Mouse (Mus musculus) midbrain, embryonic 13.5 days (tissue): ENCODE measurements at regions not wholly inside any gene's neighbourhood (a gene's known extent, or its start where the extent isn't known, plus 50 kb on each side); places are given as distances from the start of the nearest gene placed in this dataset.
A peak's percentile ranks its signal among the peaks of the same experiment; 100 is the strongest.

Experiments
- ATAC-seq: fragments of 200-750 bp; cut with Nextera tagmentation; 2 replicates; pipeline ENCODE4 v1.8.0; 2017; ENCODE audit warnings: mild to moderate bottlenecking, moderate TSS enrichment, moderate library complexity
- H3K27ac ChIP-seq: fragments of 300-500 bp; sonication (generic); 2 replicates; pipeline ENCODE4 v1.5.1; 2015; ENCODE audit warnings: inconsistent platforms, mild to moderate bottlenecking, moderate library complexity
- H3K27me3 ChIP-seq: fragments of 300-500 bp; sonication (generic); 2 replicates; pipeline ENCODE4 v1.6.1; 2015; ENCODE audit warnings: mild to moderate bottlenecking, inconsistent platforms
- H3K36me3 ChIP-seq: fragments of 300-500 bp; sonication (generic); 2 replicates; pipeline ENCODE4 v1.6.1; 2015; ENCODE audit warnings: mild to moderate bottlenecking, inconsistent platforms
- H3K4me1 ChIP-seq: fragments of 300-500 bp; sonication (generic); replicated peaks from 2 replicates; pipeline ENCODE4 v1.6.1; 2015; ENCODE audit warnings: inconsistent platforms
- H3K4me2 ChIP-seq: fragments of 300-500 bp; sonication (generic); replicated peaks from 2 replicates; pipeline ENCODE4 v1.6.1; 2015; ENCODE audit warnings: moderate library complexity, mild to moderate bottlenecking, inconsistent platforms
- H3K4me3 ChIP-seq: fragments of 300-500 bp; sonication (generic); replicated peaks from 2 replicates; pipeline ENCODE4 v1.5.1; 2015; ENCODE audit warnings: mild to moderate bottlenecking, inconsistent platforms
- H3K9ac ChIP-seq: fragments of 300-500 bp; sonication (generic); replicated peaks from 2 replicates; pipeline ENCODE4 v1.6.1; 2015; ENCODE audit warnings: mild to moderate bottlenecking, inconsistent platforms
- H3K9me3 ChIP-seq: fragments of 300-500 bp; sonication (generic); 2 replicates; pipeline ENCODE4 v1.6.1; 2016; ENCODE audit warnings: mild to moderate bottlenecking, inconsistent platforms
- WGBS: fragments of 180-500 bp; shearing (Covaris S2); methylation state at CpG from one replicate; pipeline ENCODE4 v1.1.7; 2015; 5-methylcytosine and 5-hydroxymethylcytosine counted together

DNA sequence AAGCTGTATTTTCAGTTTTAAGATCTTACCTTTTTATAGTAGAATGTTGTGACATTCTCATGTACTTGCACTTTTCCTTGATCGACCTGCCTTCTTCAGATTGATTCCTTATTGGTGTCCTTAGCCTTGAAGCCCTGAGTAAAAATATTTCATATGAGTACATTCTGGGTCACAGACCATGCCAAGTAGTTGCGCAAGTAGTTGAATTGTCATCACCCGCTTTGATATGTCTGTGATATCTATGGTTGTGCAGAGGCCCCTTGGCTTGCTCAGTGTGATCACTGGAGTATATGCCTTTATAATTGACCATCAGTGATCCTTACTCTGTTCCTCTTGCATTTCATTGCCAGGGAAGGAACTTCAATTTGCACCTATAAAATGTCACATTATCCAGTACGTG lies 131.1 kb upstream of the Reg3g start:
- no peak overlapping the region for H3K4me3 ChIP-seq
- H3K4me1 ChIP-seq, result no peaks in the 10 kb centered on the region
- no peak overlapping the region for H3K4me2 ChIP-seq
- no peaks in the 10 kb centered on the region for H3K9me3 ChIP-seq
- no peaks in the 10 kb centered on the region for H3K36me3 ChIP-seq
- H3K27me3 ChIP-seq, result no peaks in the 10 kb centered on the region
- 92% methylated on average over 4 of the region's 4 CpGs for WGBS
- H3K9ac ChIP-seq, result no peak overlapping the region
- no peak for ATAC-seq
- H3K27ac ChIP-seq, result no peak overlapping the region

DNA sequence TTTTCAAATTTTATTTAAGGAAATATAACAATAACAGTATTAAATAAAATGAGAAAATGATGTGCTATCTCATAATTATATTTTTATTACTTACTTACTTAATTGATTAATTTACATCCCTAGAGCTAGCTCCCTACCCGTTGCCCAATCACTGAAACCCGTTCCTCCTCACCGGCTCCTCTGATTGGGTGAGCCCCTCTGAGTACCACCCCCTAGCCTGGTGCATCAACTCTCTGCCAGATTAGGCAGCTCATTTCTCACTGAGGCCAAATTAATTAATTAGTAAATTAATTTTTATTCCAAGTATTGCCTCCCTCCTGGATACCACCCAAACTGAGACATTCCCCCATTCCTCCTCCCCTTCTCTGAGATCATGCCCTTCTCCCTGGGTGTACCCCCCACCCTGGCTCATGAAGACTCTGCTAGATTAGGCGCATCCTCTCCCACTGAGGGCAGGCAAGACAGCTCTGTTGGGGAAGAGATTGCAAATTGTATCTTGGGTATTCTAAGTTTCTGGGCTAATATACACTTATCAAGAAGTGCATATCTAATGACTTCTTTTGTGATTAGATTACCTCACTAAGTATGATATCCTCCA lies 101.4 kb upstream of the Reg3g start:
- no peak overlapping the region for H3K4me2 ChIP-seq
- no peaks in the 10 kb centered on the region for H3K36me3 ChIP-seq
- WGBS, result 90% methylated on average over 4 of the region's 4 CpGs
- no peak overlapping the region for H3K27ac ChIP-seq
- no peak for ATAC-seq
- H3K9me3 ChIP-seq, result no peaks in the 10 kb centered on the region
- H3K9ac ChIP-seq, result no peak overlapping the region
- H3K4me1 ChIP-seq, result no peaks in the 10 kb centered on the region
- no peaks in the 10 kb centered on the region for H3K27me3 ChIP-seq
- no peak overlapping the region for H3K4me3 ChIP-seq

GRCm38 (mm10) chr6:78553008-78553698 lies 84.5 kb upstream of the Reg3g start:
- Histone ChIP-seq H3K4me2 (no peak overlapping the region), H3K27ac (no peak overlapping the region), H3K9ac (no peak overlapping the region), H3K4me1 (peaks cover 11% of the 10 kb centered on the region), H3K4me3 (no peak overlapping the region), H3K27me3 (no peaks in the 10 kb centered on the region), H3K36me3 (no peaks in the 10 kb centered on the region), H3K9me3 (no peaks in the 10 kb centered on the region)
- 26% methylated on average over 11 of the region's 11 CpGs for WGBS
- peak; percentile 34; the same call in 1 of the 2 replicates for ATAC-seq

DNA sequence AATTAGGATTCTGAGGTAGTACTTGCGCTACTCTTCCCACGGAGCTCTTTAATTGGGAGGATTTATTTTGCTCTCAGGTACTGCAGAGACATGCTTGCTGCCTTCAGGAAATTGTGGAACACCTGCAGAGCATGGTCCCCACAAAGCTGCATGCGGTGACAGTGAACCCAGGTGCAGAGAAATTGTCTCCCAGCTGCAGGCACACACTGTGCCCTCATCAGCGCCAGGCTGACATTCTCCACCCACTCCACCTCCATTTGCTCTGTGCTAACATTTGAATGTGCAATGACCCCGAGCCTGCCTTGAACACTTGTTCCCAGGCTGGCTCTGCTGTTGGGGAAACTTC lies 83.7 kb upstream of the Reg3g start:
- H3K27me3 ChIP-seq, result no peaks in the 10 kb centered on the region
- peak overlapping the region; percentile 19; the same call in 1 of the 2 replicates for H3K4me2 ChIP-seq
- H3K36me3 ChIP-seq, result no peaks in the 10 kb centered on the region
- H3K9ac ChIP-seq, result no peak overlapping the region
- H3K27ac ChIP-seq, result no peak overlapping the region
- peak; percentile 58; the same call in 1 of the 2 replicates for ATAC-seq
- peaks cover 11% of the 10 kb centered on the region for H3K4me1 ChIP-seq
- H3K4me3 ChIP-seq, result no peak overlapping the region
- 17% methylated on average over 5 of the region's 5 CpGs for WGBS
- no peaks in the 10 kb centered on the region for H3K9me3 ChIP-seq

- Histone ChIP-seq H3K36me3 (no peaks in the 10 kb centered on the region), H3K9me3 (no peaks in the 10 kb centered on the region), H3K4me1 (peaks cover 11% of the 10 kb centered on the region), H3K9ac (no peak overlapping the region), H3K27ac (no peak overlapping the region), H3K4me3 (no peak overlapping the region), H3K4me2 (peak overlapping the region; percentile 19; the same call in 1 of the 2 replicates), H3K27me3 (no peaks in the 10 kb centered on the region)
- peak; percentile 48; the same call in 1 of the 2 replicates for ATAC-seq
- 18% methylated on average over 8 of the region's 8 CpGs for WGBS
Measured at GRCm38 (mm10) chr6:78551666-78552352, 83.1 kb upstream of the Reg3g start.

GRCm38 (mm10) chr6:78548476-78548875 lies 79.8 kb upstream of the Reg3g start:
- H3K4me2 ChIP-seq, result no peak overlapping the region
- no peak overlapping the region for H3K9ac ChIP-seq
- H3K36me3 ChIP-seq, result no peaks in the 10 kb centered on the region
- peaks cover 11% of the 10 kb centered on the region for H3K4me1 ChIP-seq
- WGBS, result 87% methylated on average over 4 of the region's 4 CpGs
- H3K27me3 ChIP-seq, result no peaks in the 10 kb centered on the region
- no peak overlapping the region for H3K4me3 ChIP-seq
- no peak overlapping the region for H3K27ac ChIP-seq
- ATAC-seq, result no peak
- no peaks in the 10 kb centered on the region for H3K9me3 ChIP-seq

DNA sequence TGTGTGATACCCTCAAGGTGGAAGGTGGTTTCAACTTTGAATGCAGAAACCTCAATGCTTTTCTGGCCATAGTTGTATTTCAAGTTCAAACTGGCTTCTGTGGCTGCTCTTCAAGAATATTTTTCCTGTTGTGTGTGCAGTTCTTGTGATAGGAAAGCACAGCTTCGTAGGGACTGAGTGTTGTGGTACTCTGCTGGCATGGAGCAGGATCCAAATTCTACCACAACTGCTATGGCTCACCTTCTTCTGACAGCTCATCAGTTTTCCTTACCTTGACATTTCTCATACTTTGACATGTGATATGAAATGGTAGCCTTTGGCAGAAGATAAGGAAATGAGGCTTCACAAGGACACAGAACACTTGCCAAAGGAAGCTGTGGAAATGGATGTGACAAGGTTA lies 79.0 kb upstream of the Reg3g start:
- H3K36me3 ChIP-seq, result no peaks in the 10 kb centered on the region
- WGBS, result 87% methylated on average over 1 of the region's 1 CpGs
- H3K4me1 ChIP-seq, result peaks cover 11% of the 10 kb centered on the region
- no peak overlapping the region for H3K4me2 ChIP-seq
- no peak overlapping the region for H3K27ac ChIP-seq
- H3K27me3 ChIP-seq, result no peaks in the 10 kb centered on the region
- no peak overlapping the region for H3K9ac ChIP-seq
- no peak for ATAC-seq
- no peaks in the 10 kb centered on the region for H3K9me3 ChIP-seq
- no peak overlapping the region for H3K4me3 ChIP-seq

DNA sequence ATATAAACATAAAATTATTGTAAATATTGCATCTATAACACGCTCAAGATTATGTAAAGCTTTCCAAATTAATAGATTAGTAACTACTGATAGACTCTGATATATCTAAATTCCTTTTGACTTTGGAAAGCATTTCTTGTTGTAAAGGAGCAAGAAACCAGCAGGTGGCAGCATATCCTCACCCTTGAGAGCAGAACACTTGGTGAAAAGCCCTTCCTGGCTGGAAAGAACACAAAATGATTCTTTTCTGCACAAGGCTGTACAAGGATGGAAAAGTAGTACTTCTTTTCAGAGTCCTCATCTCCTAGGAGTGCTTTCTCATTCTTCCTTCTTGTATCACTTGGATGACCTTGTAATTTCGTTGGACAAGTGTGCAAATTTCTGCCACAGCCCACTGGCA lies 75.6 kb upstream of the Reg3g start:
- WGBS, result 19% methylated on average over 2 of the region's 2 CpGs
- no peak overlapping the region for H3K4me3 ChIP-seq
- no peaks in the 10 kb centered on the region for H3K9me3 ChIP-seq
- no peak overlapping the region for H3K4me2 ChIP-seq
- no peaks in the 10 kb centered on the region for H3K4me1 ChIP-seq
- H3K36me3 ChIP-seq, result no peaks in the 10 kb centered on the region
- H3K27ac ChIP-seq, result no peak overlapping the region
- peak; percentile 55; the same call in 1 of the 2 replicates for ATAC-seq
- H3K9ac ChIP-seq, result no peak overlapping the region
- H3K27me3 ChIP-seq, result no peaks in the 10 kb centered on the region

DNA sequence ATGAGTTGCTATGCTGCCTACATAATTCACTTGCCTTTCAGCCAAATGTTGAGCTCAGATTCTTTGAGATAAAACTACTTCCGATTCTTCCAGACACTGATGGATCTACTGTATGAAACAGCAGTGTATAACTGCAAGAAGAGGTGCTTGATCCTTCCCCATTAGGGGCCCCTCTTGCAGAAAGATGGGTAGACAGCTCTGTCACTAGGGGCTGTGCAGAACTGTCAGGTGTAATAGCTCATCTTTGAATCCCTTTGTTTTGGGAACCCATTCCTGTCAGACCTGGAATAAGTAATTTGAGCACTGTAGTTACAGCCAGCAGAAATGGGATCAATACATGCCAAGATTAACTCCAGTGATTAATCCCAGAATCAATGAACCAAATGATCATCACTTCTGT lies 68.8 kb upstream of the Reg3g start:
- no peaks in the 10 kb centered on the region for H3K27me3 ChIP-seq
- no peaks in the 10 kb centered on the region for H3K4me1 ChIP-seq
- H3K36me3 ChIP-seq, result no peaks in the 10 kb centered on the region
- ATAC-seq, result no peak
- no peak overlapping the region for H3K4me2 ChIP-seq
- no peaks in the 10 kb centered on the region for H3K9me3 ChIP-seq
- H3K27ac ChIP-seq, result no peak overlapping the region
- 92% methylated on average over 1 of the region's 1 CpGs for WGBS
- H3K4me3 ChIP-seq, result no peak overlapping the region
- no peak overlapping the region for H3K9ac ChIP-seq

GRCm38 (mm10) chr6:78526986-78527762 lies 58.5 kb upstream of the Reg3g start:
- ATAC-seq, result no peak
- Histone ChIP-seq H3K27me3 (no peaks in the 10 kb centered on the region), H3K4me2 (no peak overlapping the region), H3K4me1 (no peaks in the 10 kb centered on the region), H3K36me3 (no peaks in the 10 kb centered on the region), H3K27ac (no peak overlapping the region), H3K9ac (no peak overlapping the region), H3K4me3 (no peak overlapping the region), H3K9me3 (no peaks in the 10 kb centered on the region)
- WGBS, result 71% methylated on average over 4 of the region's 4 CpGs
